Mouse (Mus musculus) stomach, postnatal 0 days (tissue): Measurements from ENCODE around the gene Eya3. TPM values are rescaled to one million over a fixed set of nuclear protein-coding genes. Genes with fewer than 3 reads are reported as not detected.
A peak's percentile ranks its signal among the peaks of the same experiment; 100 is the strongest.

ENCODE experiments used
- ATAC-seq: fragments of 200-750 bp; cut with Nextera tagmentation; 2 replicates; pipeline ENCODE4 v1.8.0; 2017; ENCODE audit not compliant: low FRiP score, low TSS enrichment
- DNase-seq: peaks from one replicate; pipeline ENCODE4 v3.0.0-alpha.2; 2016; ENCODE audit warnings: low spot score
- H3K27ac ChIP-seq: fragments of 300-500 bp; sonication (generic); replicated peaks from 2 replicates; pipeline ENCODE4 v1.5.1; 2014; ENCODE audit warnings: mild to moderate bottlenecking, control low read depth
- H3K27me3 ChIP-seq: fragments of 300-500 bp; sonication (generic); 2 replicates; pipeline ENCODE4 v1.6.1; 2014; ENCODE audit warnings: low read length; ENCODE audit not compliant: control insufficient read depth, insufficient read depth
- H3K36me3 ChIP-seq: fragments of 300-500 bp; sonication (generic); 2 replicates; pipeline ENCODE4 v1.6.1; 2014; ENCODE audit warnings: low read length, mixed read lengths; ENCODE audit not compliant: control insufficient read depth, insufficient read depth
- H3K4me1 ChIP-seq: fragments of 300-500 bp; sonication (generic); replicated peaks from 2 replicates; pipeline ENCODE4 v1.6.1; 2014; ENCODE audit warnings: antibody characterized with exemption; ENCODE audit not compliant: control insufficient read depth, insufficient read depth
- H3K4me2 ChIP-seq: fragments of 300-500 bp; sonication (generic); replicated peaks from 2 replicates; pipeline ENCODE4 v1.6.1; 2014; ENCODE audit warnings: low read depth, mild to moderate bottlenecking, control low read depth, moderate library complexity
- H3K4me3 ChIP-seq: fragments of 300-500 bp; sonication (generic); 2 replicates; pipeline ENCODE4 v1.5.1; 2014; ENCODE audit warnings: low read depth, low read length, control low read depth
- H3K9ac ChIP-seq: fragments of 300-500 bp; sonication (generic); 2 replicates; pipeline ENCODE4 v1.6.1; 2014; ENCODE audit warnings: mild to moderate bottlenecking, low read length, control low read depth, mixed read lengths
- H3K9me3 ChIP-seq: fragments of 300-500 bp; sonication (generic); 2 replicates; pipeline ENCODE4 v1.6.1; 2016; ENCODE audit warnings: low read length; ENCODE audit not compliant: control insufficient read depth
- CTCF ChIP-seq: IDR thresholded peaks from 2 replicates; pipeline ENCODE4 v1.5.1; 2016; ENCODE audit warnings: antibody characterized with exemption, low read depth, mild to moderate bottlenecking, moderate library complexity
- EP300 ChIP-seq: optimal IDR thresholded peaks from 2 replicates; pipeline ENCODE3; 2016; ENCODE audit warnings: antibody characterized with exemption
- WGBS: fragments of 180-500 bp; shearing (Covaris S2); extraction: QIAGEN DNeasy Blood & Tissue Kit; methylation state at CpG from one replicate; pipeline ENCODE4 v1.1.7; 2014; 5-methylcytosine and 5-hydroxymethylcytosine counted together
- polyA plus RNA-seq: library from polyadenylated mRNA; unstranded; fragments of >200 nt; fragmentation: Nextera tagmentation; extraction: Ambion mirVana; gene quantifications from 2 replicates; pipeline ENCODE4 v1.2.1, GENCODE M21; 2015

Gene Eya3
- 9.9 and 10.4 TPM in 2 replicates for polyA plus RNA-seq

- Histone ChIP-seq H3K27ac (peak within 1 kb of the TSS; percentile 85), H3K36me3 (peaks cover 3% of the 10 kb centered on the region; the same call in 1 of the 2 replicates), H3K9me3 (no peaks in the 10 kb centered on the region), H3K9ac (peak within 1 kb of the TSS; percentile 89), H3K4me2 (peak within 1 kb of the TSS; percentile 91), H3K4me3 (peak within 1 kb of the TSS; percentile 88), H3K4me1 (no peaks in the 10 kb centered on the region), H3K27me3 (no peaks in the 10 kb centered on the region)
- DNase-seq (peak; percentile 93), ATAC-seq (peak; percentile 99)
- WGBS, result under 1% methylated on average over 41 of the region's 41 CpGs
- TF ChIP-seq EP300 (no peak), CTCF (0 out of 2 replicates have a peak, but pooled peaks have one; percentile 7)
Observed at GRCm38 (mm10) chr4:132638461-132639190, at the start of gene Eya3. Eya3 (plus strand) TSS chr4:132638987.

- no peak for DNase-seq
- TF ChIP-seq CTCF (no peak), EP300 (no peak)
- H3K36me3 ChIP-seq, result no peaks in the 10 kb centered on the region
Observed at GRCm38 (mm10) chr4:132590642-132591041, 48.1 kb upstream of the Eya3 start.

GRCm38 (mm10) chr4:132592958-132593357 lies 45.8 kb upstream of the Eya3 start:
- Histone ChIP-seq H3K4me3 (no peak overlapping the region), H3K4me1 (no peaks in the 10 kb centered on the region), H3K4me2 (no peak overlapping the region), H3K27ac (no peak overlapping the region), H3K36me3 (no peaks in the 10 kb centered on the region), H3K27me3 (no peaks in the 10 kb centered on the region), H3K9me3 (no peaks in the 10 kb centered on the region), H3K9ac (no peak overlapping the region)
- 85% methylated on average over 9 of the region's 9 CpGs for WGBS
- no peak for ATAC-seq
- no peak for TF ChIP-seq EP300
- no peak for TF ChIP-seq CTCF
- DNase-seq, result no peak

More at GRCm38 (mm10) chr4:132590642-132591041, 48.1 kb upstream of the Eya3 start:
- H3K4me3 ChIP-seq, result no peak overlapping the region
- no peaks in the 10 kb centered on the region for H3K4me1 ChIP-seq
- no peaks in the 10 kb centered on the region for H3K27me3 ChIP-seq
- H3K4me2 ChIP-seq, result no peak overlapping the region
- no peaks in the 10 kb centered on the region for H3K9me3 ChIP-seq
- no peak overlapping the region for H3K27ac ChIP-seq
- 68% methylated on average over 10 of the region's 10 CpGs for WGBS
- no peak overlapping the region for H3K9ac ChIP-seq
- no peak for ATAC-seq

- Histone ChIP-seq H3K36me3 (no peaks in the 10 kb centered on the region), H3K4me1 (no peaks in the 10 kb centered on the region), H3K4me3 (no peak overlapping the region), H3K27me3 (no peaks in the 10 kb centered on the region), H3K9me3 (no peaks in the 10 kb centered on the region), H3K4me2 (no peak overlapping the region), H3K27ac (no peak overlapping the region), H3K9ac (no peak overlapping the region)
- WGBS, result 24% methylated on average over 4 of the region's 4 CpGs
- no peak for ATAC-seq
- no peak for TF ChIP-seq CTCF
- TF ChIP-seq EP300, result no peak
- DNase-seq, result no peak
Observed at GRCm38 (mm10) chr4:132594191-132594590, 44.6 kb upstream of the Eya3 start.

- H3K4me2 ChIP-seq, result no peak overlapping the region
- ATAC-seq (no peak), DNase-seq (no peak)
- H3K4me3 ChIP-seq, result no peak overlapping the region
- no peaks in the 10 kb centered on the region for H3K36me3 ChIP-seq
- no peaks in the 10 kb centered on the region for H3K9me3 ChIP-seq
- no peak overlapping the region for H3K9ac ChIP-seq
- H3K27ac ChIP-seq, result no peak overlapping the region
- no peaks in the 10 kb centered on the region for H3K27me3 ChIP-seq
- H3K4me1 ChIP-seq, result no peaks in the 10 kb centered on the region
- 76% methylated on average over 2 of the region's 2 CpGs for WGBS
- TF ChIP-seq EP300 (no peak), CTCF (0 out of 2 replicates have a peak, but pooled peaks have one; percentile 16)
Observed at GRCm38 (mm10) chr4:132598861-132599260, 39.9 kb upstream of the Eya3 start.

GRCm38 (mm10) chr4:132599764-132600163 lies 39.0 kb upstream of the Eya3 start:
- DNase-seq, result no peak
- Histone ChIP-seq H3K27ac (no peak overlapping the region), H3K9ac (no peak overlapping the region), H3K27me3 (no peaks in the 10 kb centered on the region), H3K4me2 (no peak overlapping the region), H3K9me3 (no peaks in the 10 kb centered on the region), H3K4me1 (no peaks in the 10 kb centered on the region), H3K4me3 (no peak overlapping the region), H3K36me3 (no peaks in the 10 kb centered on the region)
- TF ChIP-seq EP300 (no peak), CTCF (no peak)
- ATAC-seq, result no peak
- WGBS, result 79% methylated on average over 3 of the region's 3 CpGs
